Mouse (Mus musculus) left cerebral cortex, postnatal 10 days (tissue): Measurements from ENCODE around the gene Cops3. TPM values are rescaled to one million over a fixed set of nuclear protein-coding genes. Genes with fewer than 3 reads are reported as not detected.
"Not testable (repeated sequence)": the region's sequence is repeated elsewhere in the genome, so short reads cannot be mapped to it uniquely, and the experiment has no call there.

Source experiments
- DNase-seq, 2 experiments: peaks; one replicate each; pipeline ENCODE4 v3.0.0; 2021 to 2022; ENCODE audit warnings: low spot score in 2 of 2, mixed read lengths in 1 of 2; ENCODE audit errors: extremely low spot score in 1 of 2
- intact Hi-C: fragments of 180-260 bp; cut with DNase I; formaldehyde crosslinking; loops from one replicate; pipeline ENCODE4 v1.15.1; 2025
- total RNA-seq, 2 experiments: library from RNA; stranded (reverse); gene quantifications; 2 replicates each; pipeline ENCODE4 v1.2.3; 2021

Cops3 gene
- 10 to 100 TPM; 76.4 to 81.7 TPM for total RNA-seq

DNA sequence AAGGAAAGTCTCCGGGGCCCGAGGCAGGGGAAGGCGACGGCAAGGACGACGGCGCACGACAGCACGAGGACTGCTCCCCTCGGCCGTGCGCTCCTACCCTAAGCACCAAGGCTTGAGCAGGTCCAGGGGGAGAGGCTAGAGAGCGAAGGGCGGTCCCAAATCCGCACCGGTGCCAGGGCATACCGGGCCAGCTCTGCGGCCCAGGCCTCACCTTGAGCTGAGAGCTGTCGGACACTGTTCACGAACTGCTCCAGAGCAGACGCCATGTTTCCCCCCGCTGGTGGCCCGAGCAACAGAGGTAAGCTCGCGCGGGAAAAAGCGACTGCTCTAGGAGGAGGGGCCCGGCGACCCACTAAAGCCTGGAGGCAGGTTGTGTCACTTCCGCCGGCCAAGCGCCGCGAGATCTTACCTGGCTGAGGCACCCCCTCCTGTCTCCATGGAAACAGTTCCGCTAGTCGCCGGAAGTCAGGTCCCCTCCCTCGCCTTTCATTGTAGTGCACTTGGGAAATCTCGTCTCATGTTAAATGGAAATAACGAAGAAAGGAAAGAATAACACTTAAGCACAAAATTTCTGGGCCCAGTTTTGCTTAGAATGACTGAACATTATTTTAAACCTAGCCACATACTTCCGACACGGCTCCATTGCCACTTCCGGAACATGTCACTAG is at the start of gene Cops3:
Gene Cops3 (minus strand): TSS at position 380 of the 668 bp plus-strand sequence.
- intact Hi-C loops = no loop called here
- peak; percentile 97 to 98 for DNase-seq

DNA sequence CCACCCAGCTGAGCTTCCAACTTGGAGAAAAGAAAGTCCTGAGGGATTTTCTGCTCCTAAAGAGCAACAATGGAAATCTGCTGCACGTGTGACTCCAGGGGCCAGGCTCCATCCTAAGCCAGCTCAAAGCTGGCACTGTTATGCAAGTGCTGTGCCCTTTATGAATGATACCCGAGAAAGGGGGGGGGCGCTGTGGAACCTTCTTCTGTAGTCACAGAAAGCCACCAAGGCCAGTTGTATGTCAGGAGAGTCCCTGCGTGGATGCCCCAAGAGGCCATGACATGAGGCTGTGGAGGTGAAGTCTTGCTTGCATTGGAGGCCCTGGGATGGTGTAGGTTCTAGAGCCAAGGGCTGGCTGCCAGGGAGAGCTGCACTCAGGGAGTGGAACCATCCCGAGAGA is 48.5 kb upstream of the Cops3 start:
- no peak for DNase-seq
- intact Hi-C loops = no loop called here

DNA sequence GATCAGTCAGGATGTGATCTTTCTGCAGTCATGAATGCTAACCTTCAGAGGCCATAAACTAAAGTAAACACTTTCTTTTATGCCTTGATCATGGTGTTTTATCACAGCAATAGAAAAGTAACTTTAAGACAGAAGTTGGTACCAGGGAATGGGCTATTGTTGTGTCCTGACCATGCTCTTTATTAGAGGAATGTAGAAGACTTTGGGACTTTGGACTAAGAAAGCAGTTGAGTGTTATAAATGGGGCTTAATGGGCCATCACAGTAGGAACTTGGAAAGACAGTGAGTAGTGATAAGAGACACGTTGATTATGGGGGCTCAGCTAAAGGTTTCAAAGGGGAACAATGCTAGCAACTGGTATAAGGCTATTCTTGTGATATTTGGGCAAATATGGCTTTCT is 47.3 kb upstream of the Cops3 start:
- no peak for DNase-seq
- intact Hi-C loops = no loop called here

DNA sequence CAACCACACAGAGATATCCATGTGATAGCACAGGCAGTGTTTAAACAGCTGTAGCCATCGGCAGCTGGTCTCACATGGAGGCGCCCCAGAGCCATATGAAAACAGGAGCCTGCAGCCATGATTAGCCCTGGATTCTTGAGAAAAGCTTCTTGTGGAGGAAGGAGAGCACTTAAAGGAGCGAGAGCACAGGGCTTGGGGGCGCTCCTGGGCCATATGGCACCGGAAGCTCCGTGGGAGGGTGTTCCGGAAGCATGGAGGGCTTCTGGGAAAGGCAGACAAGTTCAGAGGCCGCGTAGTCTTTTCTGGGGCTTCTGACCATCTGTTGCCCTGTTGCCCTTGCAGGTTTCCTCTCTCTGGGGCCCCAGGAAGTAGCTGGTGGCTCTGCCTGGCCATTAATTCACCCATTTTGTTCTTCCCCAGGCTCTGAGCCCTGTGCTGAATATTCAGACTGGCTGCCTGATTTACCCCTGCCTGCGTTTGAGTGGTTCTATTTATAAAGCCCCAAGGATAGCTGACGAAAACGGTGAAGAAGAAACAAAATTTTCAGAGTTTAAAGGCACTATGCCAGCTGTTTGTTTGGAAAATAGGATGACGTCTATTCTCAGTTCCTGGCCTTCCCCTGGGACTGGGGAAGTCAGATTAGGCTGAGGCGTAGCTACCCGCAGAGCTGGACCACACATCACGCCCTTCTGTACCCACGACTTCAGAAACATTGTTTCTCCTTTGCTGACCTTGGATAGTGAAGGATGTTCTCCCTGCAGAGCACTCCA is 45.8 kb upstream of the Cops3 start:
- DNase-seq = peak in 1 of 2 experiments; percentile 68
- intact Hi-C loops = no loop called here

DNA sequence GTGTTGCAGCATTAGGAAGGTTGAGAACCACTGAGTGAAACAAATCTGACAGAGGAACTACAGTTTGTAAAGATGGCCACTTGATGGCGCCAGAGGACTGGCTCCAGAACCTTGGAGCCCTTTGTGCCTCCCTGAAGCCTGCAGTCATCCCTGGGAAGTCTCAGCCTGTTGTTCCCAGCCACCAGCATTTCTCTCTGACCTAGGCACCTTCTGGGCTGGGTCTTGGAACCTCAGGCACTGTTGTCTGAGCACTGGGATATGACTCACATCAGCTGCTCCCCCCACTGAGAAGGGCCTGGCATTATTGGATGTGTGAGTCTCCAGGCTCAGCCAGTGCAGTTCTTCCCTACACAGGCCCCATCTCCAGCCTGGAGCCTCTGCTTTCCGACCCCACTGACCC is 40.4 kb upstream of the Cops3 start:
- peak; percentile 75 to 83 for DNase-seq

GRCm38 (mm10) chr11:59872124-59872523 is 32.5 kb upstream of the Cops3 start:
- DNase-seq = no peak
- intact Hi-C loops = loop anchor here (10.0 kb wide), 1 partner anchor 543 kb away; the partner anchor contains the start of genes Atpaf2 and Gid4

More for the DNA sequence above, 40.4 kb upstream of the Cops3 start:
- intact Hi-C loops = loop anchor here (1.0 to 5.0 kb wide), 4 partner anchors 67 to 196 kb away; partner anchors contain the start of genes Med9 and Rasd1

DNA sequence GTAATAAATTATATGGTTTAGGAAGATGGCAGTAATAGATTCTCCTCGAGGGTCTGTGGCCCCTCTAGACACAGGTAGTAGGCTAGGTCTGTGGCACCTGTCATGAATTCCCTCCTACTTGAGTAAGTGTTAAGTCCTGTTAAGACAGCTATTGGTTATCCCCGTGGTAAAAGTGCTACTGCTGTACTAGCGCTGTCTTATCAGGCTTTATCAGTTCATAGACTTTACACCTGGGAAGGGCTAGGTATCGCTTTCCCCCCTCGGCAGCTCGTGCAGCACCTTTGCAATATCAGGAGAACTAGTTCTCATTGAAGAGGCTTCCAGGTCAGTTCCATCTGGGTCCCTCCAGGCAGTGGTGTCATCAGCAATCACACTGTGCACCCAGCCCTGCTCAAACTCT is 24.7 kb upstream of the Cops3 start:
- intact Hi-C loops = no loop called here
- DNase-seq = no peak

DNA sequence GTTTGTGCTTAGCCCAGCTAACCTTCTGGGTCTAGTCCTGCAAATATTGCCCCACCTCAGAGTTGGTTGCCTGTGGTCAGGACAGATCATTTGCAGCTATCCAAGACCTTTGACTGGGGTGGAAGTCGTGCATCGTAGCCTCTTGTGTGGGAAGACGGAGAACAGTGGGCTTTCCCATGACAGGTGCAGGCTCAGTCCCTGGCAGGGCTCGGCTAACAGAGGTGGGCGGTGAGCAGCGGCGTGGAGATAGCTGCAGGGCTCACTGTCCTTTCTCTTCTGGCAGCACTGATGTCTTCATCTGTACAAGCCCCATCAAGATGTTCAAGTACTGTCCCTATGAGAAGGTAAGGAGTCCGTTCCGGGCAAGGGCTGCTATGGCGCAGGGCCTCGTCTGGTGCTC is 20.8 kb upstream of the Cops3 start:
- no peak for DNase-seq
- intact Hi-C loops = no loop called here

- intact Hi-C loops = no loop called here
- DNase-seq = no peak
Observed at GRCm38 (mm10) chr11:59852865-59853264, 13.2 kb upstream of the Cops3 start.

GRCm38 (mm10) chr11:59847891-59848884 is 8.6 kb upstream of the Cops3 start:
- intact Hi-C loops = no loop called here
- peak; percentile 48 to 88 for DNase-seq

GRCm38 (mm10) chr11:59847131-59847530 is 7.5 kb upstream of the Cops3 start:
- DNase-seq = peak in 1 of 2 experiments; percentile 65
- intact Hi-C loops = no loop called here

- intact Hi-C loops = no loop called here
- no peak for DNase-seq
Observed at GRCm38 (mm10) chr11:59846311-59846710, 6.7 kb upstream of the Cops3 start.

DNA sequence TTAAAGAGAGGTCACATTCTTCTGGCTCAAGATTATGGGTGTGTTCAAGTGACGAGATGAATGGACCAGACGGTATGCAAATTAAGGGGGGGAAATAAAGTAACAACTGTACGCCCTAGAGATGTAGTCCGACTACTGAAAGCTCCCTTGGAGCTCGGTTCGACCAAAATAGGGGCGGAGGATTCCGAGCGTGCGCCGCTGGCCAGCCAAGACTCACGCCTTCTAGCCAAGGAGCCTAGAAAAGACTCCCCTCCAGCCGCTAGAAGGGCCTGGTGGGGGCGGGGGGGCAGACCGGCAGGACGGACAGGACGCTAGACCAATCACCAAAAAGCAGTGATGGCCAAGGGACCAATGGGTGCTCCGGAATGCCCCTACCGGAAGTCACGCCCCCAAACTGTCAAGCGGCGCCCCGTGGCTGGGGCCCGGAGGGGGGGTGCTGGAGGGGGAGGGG is 605 bp downstream of the Cops3 start, which contains the start of gene Nt5m:
Gene Nt5m (plus strand): TSS at position 440 of the 451 bp plus-strand sequence.
- DNase-seq = peak; percentile 94 to 96
- intact Hi-C loops = no loop called here

DNA sequence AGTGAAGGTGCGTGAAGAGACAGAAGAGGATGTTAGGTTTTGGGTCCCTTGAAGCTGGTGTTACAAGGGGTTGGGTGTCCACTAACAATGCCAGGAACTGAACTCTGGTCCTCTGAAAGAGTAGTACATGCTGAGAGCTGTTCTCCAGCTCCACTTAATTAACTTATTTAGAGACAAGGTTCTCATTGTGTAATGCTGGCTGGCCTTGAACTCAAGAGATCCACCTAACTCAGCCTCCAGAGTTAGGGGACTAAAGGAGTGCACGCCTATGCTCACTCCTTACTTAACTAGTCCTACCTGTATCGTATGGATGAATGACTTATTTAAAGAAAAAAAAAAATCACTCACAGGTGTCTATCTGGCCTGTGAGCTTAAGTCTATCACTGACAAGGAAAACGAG is 1.2 kb downstream of the Cops3 start:
- no peak for DNase-seq
- intact Hi-C loops = no loop called here

- intact Hi-C loops, DNase-seq: not testable (repeated sequence)
Observed at GRCm38 (mm10) chr11:59837789-59838188, 1.8 kb downstream of the Cops3 start.

DNA sequence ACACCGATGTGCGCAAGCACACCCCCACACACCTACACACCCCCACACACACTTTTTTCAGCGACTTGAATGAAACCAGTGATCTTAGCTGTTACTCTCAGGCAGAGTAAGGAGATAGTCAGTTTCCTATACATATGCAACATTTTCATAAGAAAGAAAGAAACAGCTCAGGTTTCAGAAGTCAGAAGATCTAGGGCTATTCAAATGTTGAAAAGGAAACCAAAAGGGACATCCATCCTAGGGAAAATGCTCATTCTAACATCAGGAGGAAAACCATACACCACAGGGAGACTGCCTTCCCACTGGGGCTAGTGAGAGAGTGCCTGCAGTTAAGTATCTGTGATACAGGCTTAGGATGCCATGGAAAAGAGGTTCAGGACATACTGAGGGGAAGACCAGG is 18.0 kb downstream of the Cops3 start:
- DNase-seq = no peak
- intact Hi-C loops = no loop called here

DNA sequence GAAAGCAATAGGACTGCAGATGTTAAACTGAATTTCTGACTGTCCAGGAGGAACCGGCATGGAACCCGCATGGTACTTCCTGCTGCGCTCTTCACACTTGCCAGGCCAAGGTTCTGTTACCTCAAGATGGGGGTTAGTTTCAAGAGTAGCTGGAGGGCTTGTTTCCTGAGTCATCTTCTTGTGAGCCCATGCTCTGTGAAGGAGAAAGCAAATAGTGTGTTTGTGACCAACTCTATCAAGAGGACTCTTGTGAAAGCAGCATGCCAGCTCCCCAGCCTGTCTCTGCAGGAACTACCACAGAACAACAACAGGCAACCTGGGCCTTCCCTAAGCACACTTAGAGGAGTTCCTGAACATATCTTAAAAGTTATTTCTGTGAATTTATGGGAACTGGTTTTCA is 21.7 kb downstream of the Cops3 start:
- no peak for DNase-seq
- intact Hi-C loops = loop anchor here (2.0 kb wide), 1 partner anchor 15 kb away; no protein-coding TSS in a partner anchor

DNA sequence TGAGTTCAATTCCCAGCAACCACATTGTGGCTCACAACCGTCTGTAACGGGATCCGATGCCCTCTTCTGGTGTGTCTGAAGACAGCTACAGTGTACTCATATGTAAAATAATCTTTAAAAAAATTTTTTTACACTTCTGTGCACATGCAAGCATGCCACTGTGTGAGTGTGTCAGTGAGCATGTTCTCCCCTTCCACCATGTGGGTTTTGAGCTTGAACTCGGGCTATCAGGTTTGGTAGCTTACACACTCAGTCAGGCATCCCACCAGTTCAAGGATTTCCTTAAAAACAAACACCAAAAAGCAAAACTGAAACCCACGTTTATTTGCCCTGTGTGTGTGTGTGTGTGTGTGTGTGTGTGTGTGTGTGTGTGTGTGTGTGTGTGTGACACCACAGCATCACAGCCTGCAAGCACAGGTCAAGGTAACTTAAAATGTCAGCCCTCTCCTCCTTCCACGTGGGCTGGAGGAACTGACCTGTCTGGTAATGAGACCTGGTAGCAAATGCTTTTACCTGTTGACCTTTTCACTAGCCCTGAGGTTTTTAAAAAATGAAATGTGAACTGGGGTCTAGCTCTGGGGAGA is 24.1 kb downstream of the Cops3 start:
- intact Hi-C loops = no loop called here
- DNase-seq = no peak
